8 mouse cellular contexts compared by ENCODE assay signal in the genomic region with DNA sequence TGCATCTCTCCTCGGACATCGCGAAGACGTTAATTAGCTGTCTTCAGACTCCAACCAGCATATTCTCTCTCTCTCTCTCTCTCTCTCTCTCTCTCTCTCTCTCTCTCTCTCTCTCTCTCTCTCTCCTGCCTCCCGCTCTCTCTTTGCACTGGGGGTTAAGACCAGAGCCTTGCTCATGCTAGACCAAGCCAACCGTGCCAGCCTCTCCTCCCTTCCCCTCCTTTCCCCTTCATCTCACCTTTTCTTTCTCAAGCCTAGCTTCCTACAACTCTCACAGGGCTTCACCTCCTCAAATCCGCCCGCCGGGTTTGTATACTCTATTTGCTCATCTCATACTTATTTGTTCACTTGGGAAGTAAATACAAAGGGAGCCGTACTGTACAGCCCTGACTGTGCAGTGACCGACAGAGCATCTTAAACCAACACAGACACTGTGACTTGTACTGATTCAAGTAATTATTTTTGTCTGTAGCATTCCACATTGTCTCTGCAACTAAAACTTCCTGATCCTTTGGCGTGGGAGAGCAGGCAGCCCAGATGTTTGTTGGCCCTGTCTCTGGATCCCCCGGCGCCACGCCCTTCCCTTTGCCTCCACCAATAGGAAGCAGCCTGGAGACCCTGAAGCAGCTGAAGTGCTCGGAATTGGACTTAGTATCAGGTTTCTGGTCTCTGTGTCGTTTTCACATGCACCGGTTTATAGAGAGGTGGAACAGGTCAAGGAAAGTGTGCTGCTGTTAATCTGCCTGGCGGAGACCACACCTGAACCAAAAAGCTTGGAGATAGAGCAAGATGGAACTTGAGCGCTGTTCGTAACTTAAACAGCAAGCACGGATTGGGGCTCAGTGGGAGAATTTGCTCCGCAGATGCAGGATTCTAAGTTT.
A peak's percentile ranks its signal among the peaks of the same experiment; 100 is the strongest.
DNase-seq lines count a peak whose midpoint lies in the region; ATAC-seq and TF ChIP-seq lines count a peak whose summit lies in the region.

No protein-coding gene starts in this region.

- peak; percentile 97 for ATAC-seq in kidney, embryonic 15.5 days (replicated peaks; ENCODE audit: low FRiP score)
- no peak for ATAC-seq in liver, embryonic 15.5 days (ENCODE audit: insufficient read depth)

- WGBS in kidney, embryonic 15.5 days, result 13% methylated on average over 23 of the region's 23 CpGs
- 26% methylated on average over 23 of the region's 23 CpGs for WGBS in liver, embryonic 15.5 days (ENCODE audit: insufficient replicate concordance)
- 28% methylated on average over 23 of the region's 23 CpGs for WGBS in cerebellum, adult 2 months

- H3K9me3 ChIP-seq in kidney, embryonic 15.5 days (replicated peaks), result no peaks in the 10 kb centered on the region
- H3K9me3 ChIP-seq in liver, embryonic 15.5 days (replicated peaks), result no peaks in the 10 kb centered on the region

- no peak overlapping the region for H3K9ac ChIP-seq in kidney, embryonic 15.5 days
- no peak overlapping the region for H3K9ac ChIP-seq in liver, embryonic 15.5 days

- intact Hi-C loops in heart, postnatal 10 days (cut with DNase I), result no loop called here

- 0 out of 2 replicates have a peak overlapping the region, but pooled peaks have one; percentile 41 for H3K27ac ChIP-seq in kidney, embryonic 15.5 days
- no peak overlapping the region for H3K27ac ChIP-seq in liver, embryonic 15.5 days (replicated peaks)
- no peak overlapping the region for H3K27ac ChIP-seq in cerebellum, adult 2 months (ENCODE audit: insufficient read depth, low read length)

- TF ChIP-seq CTCF in cerebellum, adult 2 months (IDR thresholded peaks at IDR 0.05; ENCODE audit: borderline replicate concordance, insufficient read depth, low read depth, low read length), result no peak

- peaks cover 9% of the 10 kb centered on the region; the same call in 1 of the 2 replicates for H3K27me3 ChIP-seq in kidney, embryonic 15.5 days
- no peaks in the 10 kb centered on the region for H3K27me3 ChIP-seq in liver, embryonic 15.5 days
- H3K27me3 ChIP-seq in cerebellum, adult 2 months (ENCODE audit: control insufficient read depth, insufficient read depth, low read length), result no peaks in the 10 kb centered on the region

- H3K36me3 ChIP-seq in kidney, embryonic 15.5 days, result no peaks in the 10 kb centered on the region
- H3K36me3 ChIP-seq in liver, embryonic 15.5 days (replicated peaks), result no peaks in the 10 kb centered on the region

- DNase-seq in kidney, adult 11 months, result no peak
- DNase-seq in embryo, embryonic 11 days, result peak; percentile 90
- DNase-seq in heart, postnatal 10 days, result peak; percentile 37 to 38
- DNase-seq in ovary, postnatal 10 days (ENCODE audit: low spot score), result peak; percentile 4
- no peak for DNase-seq in cerebellum, adult 2 months
- DNase-seq in urinary bladder, postnatal 25 days (ENCODE audit: low spot score), result no peak

- H3K4me1 ChIP-seq in kidney, embryonic 15.5 days, result peaks cover 14% of the 10 kb centered on the region
- H3K4me1 ChIP-seq in liver, embryonic 15.5 days (replicated peaks), result no peaks in the 10 kb centered on the region
- no peaks in the 10 kb centered on the region for H3K4me1 ChIP-seq in cerebellum, adult 2 months (ENCODE audit: control insufficient read depth, insufficient read depth, low read length)

- H3K4me2 ChIP-seq in kidney, embryonic 15.5 days, result peak overlapping the region; percentile 60
- H3K4me2 ChIP-seq in liver, embryonic 15.5 days, result peak overlapping the region; percentile 15

- H3K4me3 ChIP-seq in kidney, embryonic 15.5 days (replicated peaks), result peak overlapping the region; percentile 37
- H3K4me3 ChIP-seq in liver, embryonic 15.5 days (replicated peaks), result no peak overlapping the region
- H3K4me3 ChIP-seq in cerebellum, adult 2 months (replicated peaks; ENCODE audit: insufficient read depth, low read depth, low read length), result no peak overlapping the region

- TF ChIP-seq POLR2A in cerebellum, adult 2 months (IDR thresholded peaks at IDR 0.05; ENCODE audit: borderline replicate concordance, insufficient read depth, low read length), result no peak

Comparison
In these comparisons a context has a peak if more than half of its experiments do, and no peak if none do; other contexts are left out.
1. DNase-seq: peak in embryo, embryonic 11 days (single experiment), heart, postnatal 10 days (2 of 2) and ovary, postnatal 10 days (single experiment); none in kidney, adult 11 months (single experiment), cerebellum, adult 2 months (0 of 2) and urinary bladder, postnatal 25 days (single experiment).